Mouse (Mus musculus) ES-Bruce4 (cell line): ENCODE results near the gene Robo2. TPM values are rescaled to one million over a fixed set of nuclear protein-coding genes. Genes with fewer than 3 reads are reported as not detected.
"Not testable (repeated sequence)": the region's sequence is repeated elsewhere in the genome, so short reads cannot be mapped to it uniquely, and the experiment has no call there.

ENCODE experiments used
- H3K27ac ChIP-seq: 2 replicates; pipeline ENCODE4 v1.5.1; 2012; ENCODE audit warnings: low read length, inconsistent platforms; ENCODE audit not compliant: insufficient read depth
- H3K27me3 ChIP-seq: 2 replicates; pipeline ENCODE4 v1.6.1; 2012; ENCODE audit warnings: mild to moderate bottlenecking, low read length, inconsistent platforms; ENCODE audit not compliant: control insufficient read depth, poor library complexity, insufficient read depth, severe bottlenecking
- H3K36me3 ChIP-seq: 2 replicates; pipeline ENCODE4 v1.6.1; 2012; ENCODE audit warnings: inconsistent platforms, mild to moderate bottlenecking, low read length, moderate library complexity; ENCODE audit not compliant: control insufficient read depth, poor library complexity, insufficient read depth, severe bottlenecking
- H3K4me1 ChIP-seq: one replicate; pipeline ENCODE4 v1.8.1; 2011; ENCODE audit warnings: low read length; ENCODE audit not compliant: control insufficient read depth, insufficient read depth
- H3K4me3 ChIP-seq: 2 replicates; pipeline ENCODE4 v1.5.1; 2011; ENCODE audit warnings: low read depth, mild to moderate bottlenecking, low read length
- H3K9ac ChIP-seq: 2 replicates; pipeline ENCODE4 v1.6.1; 2012; ENCODE audit warnings: low read depth, mild to moderate bottlenecking, inconsistent platforms; ENCODE audit not compliant: poor library complexity, severe bottlenecking
- H3K9me3 ChIP-seq: replicated peaks from 2 replicates; pipeline ENCODE4 v1.6.1; 2012; ENCODE audit warnings: mild to moderate bottlenecking, low read length, inconsistent platforms; ENCODE audit not compliant: control insufficient read depth, poor library complexity, insufficient read depth, severe bottlenecking
- CTCF ChIP-seq: IDR thresholded peaks from one replicate; pipeline ENCODE4 v1.8.1; 2011; ENCODE audit warnings: low read depth, low read length
- EP300 ChIP-seq: IDR thresholded peaks from 2 replicates; pipeline ENCODE4 v1.6.1; 2011; ENCODE audit warnings: low read depth, low read length; ENCODE audit not compliant: insufficient read depth
- POLR2A ChIP-seq: IDR thresholded peaks from one replicate; pipeline ENCODE4 v1.8.1; 2011; ENCODE audit warnings: low read length; ENCODE audit not compliant: insufficient read depth
- polyA plus RNA-seq: library from polyadenylated mRNA; stranded (reverse); fragments of >200 nt; gene quantifications from 2 replicates; pipeline ENCODE4 v1.2.4, GENCODE M21; 2011; ENCODE audit warnings: low read depth; ENCODE audit not compliant: missing spikeins, insufficient read depth, insufficient read length

Robo2 gene
- polyA plus RNA-seq, 1 experiment, result 0.91 TPM

GRCm38 (mm10) chr16:74136181-74136580 lies 275.4 kb downstream of the Robo2 start:
- no peaks in the 10 kb centered on the region for H3K27me3 ChIP-seq
- TF ChIP-seq CTCF (no peak), EP300 (no peak), POLR2A (no peak)
- H3K27ac ChIP-seq, result no peak overlapping the region
- H3K9me3 ChIP-seq, result no peaks in the 10 kb centered on the region
- H3K4me1 ChIP-seq, result no peaks in the 10 kb centered on the region
- no peaks in the 10 kb centered on the region for H3K36me3 ChIP-seq
- H3K4me3 ChIP-seq, result no peak overlapping the region
- no peak overlapping the region for H3K9ac ChIP-seq

DNA sequence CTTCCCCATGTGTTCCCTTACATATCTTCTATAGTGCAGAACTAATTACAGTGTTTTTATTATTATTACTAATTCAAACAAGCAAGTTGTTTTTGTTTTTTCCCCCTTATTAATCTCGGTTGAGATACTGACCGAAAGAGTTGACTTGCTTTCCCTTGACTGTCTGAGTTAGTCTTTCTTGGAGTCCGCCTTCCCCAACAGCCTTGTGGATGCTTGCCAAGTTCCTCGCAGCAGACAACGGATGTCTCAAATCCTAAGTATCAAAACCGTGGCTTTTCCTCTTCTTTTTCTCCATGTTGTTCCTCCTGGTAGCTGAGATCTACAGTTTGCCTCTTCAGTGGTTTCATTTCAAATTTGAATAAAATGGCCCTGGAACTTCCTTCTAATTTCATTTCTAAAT lies 278.8 kb downstream of the Robo2 start:
- H3K4me3 ChIP-seq, result no peak overlapping the region
- H3K4me1 ChIP-seq, result no peaks in the 10 kb centered on the region
- H3K9me3 ChIP-seq, result no peaks in the 10 kb centered on the region
- H3K27me3 ChIP-seq, result no peaks in the 10 kb centered on the region
- no peak for TF ChIP-seq CTCF
- no peak for TF ChIP-seq POLR2A
- no peak for TF ChIP-seq EP300
- H3K36me3 ChIP-seq, result no peaks in the 10 kb centered on the region
- H3K9ac ChIP-seq, result no peak overlapping the region
- no peak overlapping the region for H3K27ac ChIP-seq

DNA sequence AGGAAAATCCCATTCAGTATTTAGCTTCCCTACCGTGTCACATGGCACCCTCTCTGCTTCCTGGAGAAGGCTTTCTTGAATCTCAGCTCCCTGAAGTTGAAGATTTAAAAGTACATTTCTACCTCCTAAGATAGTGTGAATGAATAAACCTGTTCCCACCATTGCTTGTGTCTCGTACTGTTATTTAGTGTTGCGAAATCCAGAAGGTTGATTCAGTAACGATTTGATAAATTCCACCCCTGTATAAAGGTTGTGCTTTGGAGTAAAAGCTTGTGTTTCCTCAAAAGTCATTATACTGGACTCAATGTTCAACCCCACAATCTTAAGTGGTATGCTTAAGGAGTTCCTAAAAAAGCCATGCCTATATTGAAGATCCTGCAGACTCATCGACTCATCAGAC lies 280.3 kb downstream of the Robo2 start:
- H3K36me3 ChIP-seq, result no peaks in the 10 kb centered on the region
- H3K4me3 ChIP-seq, result no peak overlapping the region
- no peaks in the 10 kb centered on the region for H3K9me3 ChIP-seq
- TF ChIP-seq POLR2A, result no peak
- TF ChIP-seq EP300, result no peak
- TF ChIP-seq CTCF, result no peak
- H3K27ac ChIP-seq, result no peak overlapping the region
- H3K9ac ChIP-seq, result no peak overlapping the region
- H3K27me3 ChIP-seq, result no peaks in the 10 kb centered on the region
- no peaks in the 10 kb centered on the region for H3K4me1 ChIP-seq

GRCm38 (mm10) chr16:74128443-74128983 lies 283.1 kb downstream of the Robo2 start:
- no peak overlapping the region for H3K9ac ChIP-seq

GRCm38 (mm10) chr16:74113155-74113554 lies 298.5 kb downstream of the Robo2 start:
- no peaks in the 10 kb centered on the region for H3K4me1 ChIP-seq
- H3K9me3 ChIP-seq, result no peaks in the 10 kb centered on the region
- no peak overlapping the region for H3K9ac ChIP-seq
- H3K36me3 ChIP-seq, result no peaks in the 10 kb centered on the region
- no peaks in the 10 kb centered on the region for H3K27me3 ChIP-seq
- no peak overlapping the region for H3K4me3 ChIP-seq
- no peak overlapping the region for H3K27ac ChIP-seq
- TF ChIP-seq POLR2A (no peak), CTCF (no peak), EP300 (no peak)

More at GRCm38 (mm10) chr16:74128443-74128983, 283.1 kb downstream of the Robo2 start:
- H3K27me3 ChIP-seq, result no peaks in the 10 kb centered on the region
- H3K9me3 ChIP-seq, result no peaks in the 10 kb centered on the region
- no peak overlapping the region for H3K4me3 ChIP-seq
- TF ChIP-seq EP300 (no peak), POLR2A (no peak), CTCF (no peak)
- no peak overlapping the region for H3K27ac ChIP-seq
- no peaks in the 10 kb centered on the region for H3K36me3 ChIP-seq
- no peaks in the 10 kb centered on the region for H3K4me1 ChIP-seq

GRCm38 (mm10) chr16:74111101-74111500 lies 300.5 kb downstream of the Robo2 start:
- no peaks in the 10 kb centered on the region for H3K27me3 ChIP-seq
- H3K27ac ChIP-seq, result no peak overlapping the region
- H3K4me3 ChIP-seq, result no peak overlapping the region
- H3K4me1 ChIP-seq, result no peaks in the 10 kb centered on the region
- no peak overlapping the region for H3K9ac ChIP-seq
- no peak for TF ChIP-seq CTCF
- TF ChIP-seq POLR2A, result no peak
- no peaks in the 10 kb centered on the region for H3K36me3 ChIP-seq
- H3K9me3 ChIP-seq, result no peaks in the 10 kb centered on the region

- not testable (repeated sequence) for H3K27me3 ChIP-seq, H3K4me1 ChIP-seq, H3K9ac ChIP-seq, H3K4me3 ChIP-seq, H3K9me3 ChIP-seq, H3K36me3 ChIP-seq, H3K27ac ChIP-seq
Measured at GRCm38 (mm10) chr16:74104449-74104848, 307.2 kb downstream of the Robo2 start.
